Mouse (Mus musculus): ENCODE results near the gene Tnni2. TPM values are rescaled to one million over a fixed set of nuclear protein-coding genes. Genes with fewer than 3 reads are reported as not detected.

Gene Tnni2
- polyA plus RNA-seq, 1 experiment from 2014 or later: 1.0 TPM

DNA sequence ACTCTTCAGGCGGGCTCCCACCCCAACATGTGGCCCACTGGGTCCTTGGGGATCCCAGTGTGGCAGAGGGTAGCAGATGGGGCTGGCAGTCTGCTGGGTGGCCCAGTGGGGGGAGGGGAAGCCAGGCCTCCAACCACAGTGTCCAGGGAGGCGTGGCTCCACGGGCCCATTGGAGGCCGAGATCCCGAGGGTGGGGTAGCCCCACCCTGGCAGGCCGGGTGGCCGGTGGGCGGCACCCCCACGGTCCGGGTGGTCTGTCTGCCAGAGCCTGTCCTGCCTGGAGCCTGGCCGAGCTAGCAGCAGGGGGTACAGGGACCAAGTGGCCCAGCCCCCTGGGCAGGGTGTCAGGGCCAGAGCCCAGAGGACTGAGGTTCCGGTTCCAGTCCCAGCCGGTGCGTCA is 33.2 kb downstream of the Tnni2 start:
- no peak for ATAC-seq (ENCODE audit: low FRiP score)
- WGBS: 70% methylated on average over 14 of the region's 14 CpGs

DNA sequence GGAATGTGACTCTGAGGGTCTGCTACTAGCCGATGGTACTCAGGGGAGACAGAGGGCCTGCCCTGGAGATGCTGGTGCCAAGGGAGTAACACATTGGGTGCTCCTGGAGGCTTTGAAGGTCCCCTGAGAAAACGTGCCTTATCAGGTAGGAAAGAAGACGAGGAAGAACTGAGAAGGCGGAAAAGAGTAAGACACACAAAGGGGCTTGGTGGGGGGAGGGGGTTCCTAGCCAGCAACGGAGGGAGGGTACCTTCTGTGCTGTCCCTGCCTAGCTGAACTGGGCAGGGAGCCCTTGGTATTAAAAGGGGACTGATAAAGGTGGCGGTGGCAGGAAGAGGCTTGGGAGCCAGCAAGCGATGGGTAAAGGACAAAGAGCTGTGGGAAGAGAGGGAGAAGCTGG is 34.0 kb downstream of the Tnni2 start:
- Histone ChIP-seq H3K9me3 (ENCODE audit: control insufficient read depth, low read length) (no peaks in the 10 kb centered on the region), H3K27me3 (ENCODE audit: control insufficient read depth, insufficient read depth, low read length) (no peaks in the 10 kb centered on the region), H3K4me2 (replicated peaks) (no peak overlapping the region), H3K4me1 (replicated peaks; ENCODE audit: control insufficient read depth, insufficient read depth, low read length) (peaks cover 11% of the 10 kb centered on the region), H3K4me3 (replicated peaks; ENCODE audit: low read length) (no peak overlapping the region), H3K36me3 (replicated peaks; ENCODE audit: control insufficient read depth, insufficient read depth) (no peaks in the 10 kb centered on the region), H3K27ac (no peak overlapping the region), H3K9ac (no peak overlapping the region)
- 64% methylated on average over 7 of the region's 7 CpGs for WGBS
- ATAC-seq (ENCODE audit: low FRiP score) (no peak), DNase-seq (ENCODE audit: low spot score) (no peak)

More for the DNA sequence above, 33.2 kb downstream of the Tnni2 start:
- Histone ChIP-seq H3K27me3 (ENCODE audit: control insufficient read depth, insufficient read depth, low read length) (no peaks in the 10 kb centered on the region), H3K9me3 (ENCODE audit: control insufficient read depth, low read length) (no peaks in the 10 kb centered on the region), H3K27ac (no peak overlapping the region), H3K9ac (no peak overlapping the region), H3K4me2 (replicated peaks) (no peak overlapping the region), H3K4me3 (replicated peaks; ENCODE audit: low read length) (no peak overlapping the region), H3K4me1 (replicated peaks; ENCODE audit: control insufficient read depth, insufficient read depth, low read length) (peaks cover 11% of the 10 kb centered on the region), H3K36me3 (replicated peaks; ENCODE audit: control insufficient read depth, insufficient read depth) (no peaks in the 10 kb centered on the region)
- no peak for DNase-seq (ENCODE audit: low spot score)

DNA sequence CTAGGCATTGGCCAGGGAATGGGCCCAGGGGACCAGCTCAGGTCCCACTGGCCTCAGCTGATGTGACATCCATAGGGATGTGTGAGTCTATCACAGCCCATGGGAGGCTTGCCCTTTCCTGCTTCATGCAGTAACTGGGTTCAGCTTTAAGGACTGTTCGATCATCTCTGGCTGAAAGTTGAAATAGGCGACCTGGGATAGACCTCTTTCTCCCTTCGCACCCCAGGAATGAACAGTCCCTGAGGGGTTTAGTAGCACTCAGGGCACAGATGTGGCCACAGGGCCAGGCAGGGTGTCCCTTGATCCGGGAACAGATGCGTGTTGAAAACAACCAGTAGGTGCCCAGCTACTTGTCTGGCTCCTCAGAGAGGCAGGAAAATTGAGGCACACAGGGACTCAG is 34.7 kb downstream of the Tnni2 start:
- no peak overlapping the region for H3K27ac ChIP-seq
- no peaks in the 10 kb centered on the region for H3K9me3 ChIP-seq (ENCODE audit: control insufficient read depth, low read length)
- ATAC-seq (ENCODE audit: low FRiP score) (no peak), DNase-seq (ENCODE audit: low spot score) (no peak)
- H3K27me3 ChIP-seq (ENCODE audit: control insufficient read depth, insufficient read depth, low read length): no peaks in the 10 kb centered on the region
- no peaks in the 10 kb centered on the region for H3K36me3 ChIP-seq (replicated peaks; ENCODE audit: control insufficient read depth, insufficient read depth)
- H3K4me1 ChIP-seq (replicated peaks; ENCODE audit: control insufficient read depth, insufficient read depth, low read length): 0 out of 2 replicates have a peak, but pooled peaks cover 5% of the 10 kb centered on the region
- H3K9ac ChIP-seq: no peak overlapping the region
- WGBS: 85% methylated on average over 5 of the region's 5 CpGs
- no peak overlapping the region for H3K4me2 ChIP-seq (replicated peaks)
- no peak overlapping the region for H3K4me3 ChIP-seq (replicated peaks; ENCODE audit: low read length)

DNA sequence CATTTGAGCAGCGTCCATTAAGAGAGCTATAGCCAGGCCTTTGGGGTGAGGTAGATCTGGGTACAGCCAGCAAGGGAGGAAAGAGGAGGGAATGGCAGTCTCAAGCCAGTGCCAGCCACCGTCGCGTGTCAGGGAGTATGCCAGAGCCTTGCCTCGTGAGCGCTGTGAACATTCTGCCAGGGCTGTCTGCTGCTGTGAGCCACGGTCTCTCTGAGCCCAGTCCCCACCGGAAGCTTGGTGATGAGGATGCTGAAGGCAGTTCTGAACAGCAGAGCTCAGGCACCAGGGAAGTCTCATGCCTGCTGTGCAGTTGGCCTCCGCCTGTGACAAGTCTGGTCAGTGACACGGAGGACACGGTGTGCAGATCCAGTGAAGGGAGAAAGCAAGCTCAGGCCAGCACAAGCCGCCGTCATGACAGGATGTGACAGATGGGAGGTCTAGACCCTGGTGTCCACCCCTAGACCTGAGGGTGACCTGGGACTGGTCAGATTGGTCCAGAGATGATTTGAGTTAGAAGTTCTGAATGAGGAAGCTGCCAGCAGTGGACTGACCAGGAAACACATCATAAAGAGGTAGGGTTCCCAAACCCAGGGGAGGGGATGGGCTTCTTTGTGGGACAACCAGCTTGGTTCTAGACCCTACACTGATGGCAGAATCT is 35.3 kb downstream of the Tnni2 start:
- no peaks in the 10 kb centered on the region for H3K9me3 ChIP-seq (ENCODE audit: control insufficient read depth, low read length)
- H3K27ac ChIP-seq: no peak overlapping the region
- no peaks in the 10 kb centered on the region for H3K36me3 ChIP-seq (replicated peaks; ENCODE audit: control insufficient read depth, insufficient read depth)
- 79% methylated on average over 13 of the region's 13 CpGs for whole genome bisulfite sequencing
- peaks cover 6% of the 10 kb centered on the region for H3K4me1 ChIP-seq (replicated peaks; ENCODE audit: control insufficient read depth, insufficient read depth, low read length)
- ATAC-seq (ENCODE audit: low FRiP score): no peak
- no peak overlapping the region for H3K4me2 ChIP-seq (replicated peaks)
- no peak overlapping the region for H3K4me3 ChIP-seq (replicated peaks; ENCODE audit: low read length)
- DNase-seq (ENCODE audit: low spot score): no peak
- H3K9ac ChIP-seq: no peak overlapping the region
- H3K27me3 ChIP-seq (ENCODE audit: control insufficient read depth, insufficient read depth, low read length): no peaks in the 10 kb centered on the region

DNA sequence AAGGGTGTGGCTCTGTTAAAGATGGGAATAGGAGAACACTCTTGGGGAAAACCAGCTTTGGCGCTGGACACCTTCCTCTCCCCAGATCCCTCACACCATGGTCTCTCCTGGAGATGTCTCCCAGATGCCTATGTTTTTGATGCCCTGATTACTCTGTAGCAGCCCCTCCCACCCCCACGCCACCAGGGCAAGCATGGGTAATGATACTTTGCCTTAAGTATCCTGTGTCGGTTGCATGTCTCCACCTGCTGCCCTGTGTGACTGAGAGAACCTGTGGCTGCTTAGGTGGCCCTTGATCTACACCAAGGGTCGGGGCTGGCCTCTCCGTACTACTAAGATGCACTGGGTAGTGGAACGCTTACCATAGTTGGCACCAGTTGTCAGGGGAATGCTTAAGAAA is 36.4 kb downstream of the Tnni2 start:
- DNase-seq (ENCODE audit: low spot score) (no peak), ATAC-seq (ENCODE audit: low FRiP score) (no peak)
- H3K27me3 ChIP-seq (ENCODE audit: control insufficient read depth, insufficient read depth, low read length): no peaks in the 10 kb centered on the region
- H3K36me3 ChIP-seq (replicated peaks; ENCODE audit: control insufficient read depth, insufficient read depth): no peaks in the 10 kb centered on the region
- H3K27ac ChIP-seq: no peak overlapping the region
- H3K9ac ChIP-seq: no peak overlapping the region
- peaks cover 14% of the 10 kb centered on the region for H3K4me1 ChIP-seq (replicated peaks; ENCODE audit: control insufficient read depth, insufficient read depth, low read length)
- WGBS: 91% methylated on average over 6 of the region's 6 CpGs
- no peak overlapping the region for H3K4me3 ChIP-seq (replicated peaks; ENCODE audit: low read length)
- H3K9me3 ChIP-seq (ENCODE audit: control insufficient read depth, low read length): no peaks in the 10 kb centered on the region
- H3K4me2 ChIP-seq (replicated peaks): no peak overlapping the region

DNA sequence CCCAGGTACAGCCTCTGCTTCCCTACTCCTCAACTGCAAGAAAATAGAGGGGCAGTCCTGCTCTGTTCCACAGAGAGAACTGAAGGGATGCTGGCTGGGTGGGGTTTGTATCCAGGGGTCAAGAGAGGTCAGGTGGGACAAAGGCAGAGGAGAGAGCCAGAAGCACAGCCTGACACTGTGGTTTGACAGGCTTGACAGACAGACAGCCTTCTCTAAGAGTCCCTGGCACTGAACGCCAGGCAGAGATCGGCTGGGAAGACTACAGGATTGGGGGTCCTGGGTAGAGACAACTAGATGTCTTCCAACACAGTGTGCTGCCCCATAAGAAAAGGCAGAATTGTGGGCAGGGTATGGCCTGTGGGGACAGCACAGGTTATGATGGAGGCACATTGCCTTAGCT is 37.0 kb downstream of the Tnni2 start:
- H3K9me3 ChIP-seq (ENCODE audit: control insufficient read depth, low read length): no peaks in the 10 kb centered on the region
- H3K4me2 ChIP-seq (replicated peaks): no peak overlapping the region
- no peaks in the 10 kb centered on the region for H3K36me3 ChIP-seq (replicated peaks; ENCODE audit: control insufficient read depth, insufficient read depth)
- no peak overlapping the region for H3K4me3 ChIP-seq (replicated peaks; ENCODE audit: low read length)
- H3K27ac ChIP-seq: no peak overlapping the region
- WGBS: 45% methylated on average over 2 of the region's 2 CpGs
- no peaks in the 10 kb centered on the region for H3K27me3 ChIP-seq (ENCODE audit: control insufficient read depth, insufficient read depth, low read length)
- H3K9ac ChIP-seq: no peak overlapping the region
- ATAC-seq (ENCODE audit: low FRiP score) (no peak), DNase-seq (ENCODE audit: low spot score) (no peak)
- H3K4me1 ChIP-seq (replicated peaks; ENCODE audit: control insufficient read depth, insufficient read depth, low read length): peaks cover 14% of the 10 kb centered on the region

DNA sequence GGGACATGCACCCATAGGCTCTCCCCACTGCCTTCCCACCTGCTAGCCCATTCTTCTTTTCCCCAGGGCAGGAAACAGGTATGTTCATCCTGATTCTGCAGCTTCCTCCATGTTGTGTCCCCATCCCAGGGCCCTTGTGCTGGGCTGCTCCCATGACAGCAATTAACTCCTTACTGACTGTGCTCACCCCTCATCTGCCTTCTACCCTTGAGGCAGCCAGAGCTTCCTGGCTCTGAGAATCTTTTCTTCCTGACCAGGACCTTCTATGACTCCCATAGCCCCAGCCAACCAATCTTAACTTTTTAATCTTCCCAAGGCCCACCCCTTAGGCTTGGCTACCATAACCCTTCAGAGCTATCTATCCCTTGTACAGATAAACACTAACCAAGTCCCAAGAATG is 37.7 kb downstream of the Tnni2 start:
- DNase-seq (ENCODE audit: low spot score) (no peak), ATAC-seq (ENCODE audit: low FRiP score) (no peak)
- no peaks in the 10 kb centered on the region for H3K9me3 ChIP-seq (ENCODE audit: control insufficient read depth, low read length)
- H3K36me3 ChIP-seq (replicated peaks; ENCODE audit: control insufficient read depth, insufficient read depth): no peaks in the 10 kb centered on the region
- no peak overlapping the region for H3K9ac ChIP-seq
- H3K27ac ChIP-seq: no peak overlapping the region
- H3K27me3 ChIP-seq (ENCODE audit: control insufficient read depth, insufficient read depth, low read length): no peaks in the 10 kb centered on the region
- H3K4me2 ChIP-seq (replicated peaks): no peak overlapping the region
- H3K4me3 ChIP-seq (replicated peaks; ENCODE audit: low read length): no peak overlapping the region
- H3K4me1 ChIP-seq (replicated peaks; ENCODE audit: control insufficient read depth, insufficient read depth, low read length): peaks cover 14% of the 10 kb centered on the region

DNA sequence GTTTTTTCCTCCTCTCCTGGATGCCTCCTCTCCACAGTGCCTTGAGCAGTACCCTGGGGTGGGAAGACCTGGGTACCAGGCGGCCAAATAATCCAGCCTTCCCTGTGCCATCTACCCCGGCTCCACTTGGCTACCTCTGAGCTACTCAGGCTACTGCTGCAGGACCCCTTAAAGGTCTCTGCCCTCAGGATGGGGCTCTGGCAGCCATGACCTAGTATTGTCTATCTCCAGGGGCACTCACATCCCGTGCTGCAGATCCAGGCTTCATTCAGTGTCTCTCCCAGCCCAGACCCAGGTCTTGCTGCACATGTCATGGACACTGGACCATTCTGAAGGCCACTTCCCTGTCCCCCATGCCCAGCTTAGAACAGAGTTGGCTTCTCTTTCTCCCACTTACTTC is 38.3 kb downstream of the Tnni2 start:
- ATAC-seq (ENCODE audit: low FRiP score): no peak
- H3K4me3 ChIP-seq (replicated peaks; ENCODE audit: low read length): no peak overlapping the region
- no peak for DNase-seq (ENCODE audit: low spot score)
- H3K36me3 ChIP-seq (replicated peaks; ENCODE audit: control insufficient read depth, insufficient read depth): no peaks in the 10 kb centered on the region
- no peak overlapping the region for H3K27ac ChIP-seq
- no peak overlapping the region for H3K4me2 ChIP-seq (replicated peaks)
- H3K4me1 ChIP-seq (replicated peaks; ENCODE audit: control insufficient read depth, insufficient read depth, low read length): peaks cover 14% of the 10 kb centered on the region
- H3K9me3 ChIP-seq (ENCODE audit: control insufficient read depth, low read length): no peaks in the 10 kb centered on the region
- H3K27me3 ChIP-seq (ENCODE audit: control insufficient read depth, insufficient read depth, low read length): no peaks in the 10 kb centered on the region
- WGBS: 95% methylated on average over 3 of the region's 3 CpGs
- H3K9ac ChIP-seq: no peak overlapping the region

DNA sequence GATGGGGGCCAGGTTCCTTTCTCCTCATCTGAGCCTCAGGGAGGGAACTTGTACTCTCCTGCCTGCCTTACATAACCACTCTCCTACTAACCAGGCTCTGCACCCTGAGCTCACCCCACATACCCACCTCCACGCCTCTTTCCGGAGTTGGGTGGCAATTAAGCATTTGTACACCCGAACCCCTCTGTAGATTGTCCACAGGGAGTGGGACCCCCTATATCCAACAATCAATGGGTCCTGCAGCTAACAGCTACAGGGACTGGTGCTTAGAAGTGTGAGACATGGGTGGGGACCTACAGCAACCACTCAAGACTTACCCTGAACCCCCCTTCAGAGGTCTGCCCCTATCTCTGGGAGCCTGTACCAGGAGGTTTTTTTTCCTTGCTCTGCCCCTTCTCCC is 39.1 kb downstream of the Tnni2 start:
- DNase-seq (ENCODE audit: low spot score): no peak
- no peak for ATAC-seq (ENCODE audit: low FRiP score)
- Histone ChIP-seq H3K4me2 (replicated peaks) (no peak overlapping the region), H3K4me1 (replicated peaks; ENCODE audit: control insufficient read depth, insufficient read depth, low read length) (peaks cover 14% of the 10 kb centered on the region), H3K27me3 (ENCODE audit: control insufficient read depth, insufficient read depth, low read length) (no peaks in the 10 kb centered on the region), H3K27ac (no peak overlapping the region), H3K9me3 (ENCODE audit: control insufficient read depth, low read length) (no peaks in the 10 kb centered on the region), H3K9ac (no peak overlapping the region), H3K36me3 (replicated peaks; ENCODE audit: control insufficient read depth, insufficient read depth) (no peaks in the 10 kb centered on the region), H3K4me3 (replicated peaks; ENCODE audit: low read length) (no peak overlapping the region)
- 99% methylated on average over 3 of the region's 3 CpGs for WGBS

DNA sequence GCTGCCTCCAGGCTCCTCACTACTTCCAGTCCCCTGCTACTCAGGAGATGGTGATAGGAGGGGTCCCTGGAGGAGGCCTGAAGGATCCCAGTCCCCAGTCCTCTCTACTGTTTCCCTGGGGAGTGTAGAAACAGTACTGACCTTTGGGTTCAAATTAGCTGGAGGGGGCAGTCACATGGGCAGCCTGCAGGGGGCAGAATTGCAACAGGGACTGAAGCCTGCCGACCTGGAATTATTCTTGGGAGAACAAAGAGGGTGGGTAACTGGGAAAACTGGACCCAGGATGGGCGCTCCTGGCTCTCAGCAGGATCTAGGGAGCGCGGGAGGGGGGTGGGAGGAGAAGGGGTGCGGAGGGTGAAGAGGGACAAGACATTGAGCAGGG is 39.6 kb downstream of the Tnni2 start:
- Histone ChIP-seq H3K9me3 (ENCODE audit: control insufficient read depth, low read length) (no peaks in the 10 kb centered on the region), H3K36me3 (replicated peaks; ENCODE audit: control insufficient read depth, insufficient read depth) (no peaks in the 10 kb centered on the region), H3K27me3 (ENCODE audit: control insufficient read depth, insufficient read depth, low read length) (no peaks in the 10 kb centered on the region), H3K27ac (peak overlapping the region; percentile 40; the same call in 1 of the 2 replicates), H3K4me2 (replicated peaks) (peak overlapping the region; percentile 57), H3K4me1 (replicated peaks; ENCODE audit: control insufficient read depth, insufficient read depth, low read length) (peaks cover 14% of the 10 kb centered on the region), H3K4me3 (replicated peaks; ENCODE audit: low read length) (peak overlapping the region; percentile 15; the same call in 1 of the 2 replicates), H3K9ac (peak overlapping the region; percentile 57; the same call in 1 of the 2 replicates)
- DNase-seq (ENCODE audit: low spot score) (peak; percentile 62), ATAC-seq (ENCODE audit: low FRiP score) (no peak)
- 13% methylated on average over 5 of the region's 5 CpGs for WGBS

All from hindbrain, embryonic 14.5 days (tissue).